ENCODE assay signal across 8 mouse cellular contexts in genomic region chr2:75702588-75702976, GRCm38 (mm10). TPM values are rescaled to one million over a fixed set of nuclear protein-coding genes. Genes with fewer than 3 reads are reported as not detected.
DNase-seq lines count a peak whose midpoint lies in the region; ATAC-seq lines count a peak whose summit lies in the region.

No protein-coding gene starts in this region.

- H3K9me3 ChIP-seq in neural tube, embryonic 11.5 days (ENCODE audit: control insufficient read depth, low read length), result no peaks in the 10 kb centered on the region
- H3K9me3 ChIP-seq in forebrain, embryonic 11.5 days (ENCODE audit: control insufficient read depth, low read length), result no peaks in the 10 kb centered on the region
- no peaks in the 10 kb centered on the region for H3K9me3 ChIP-seq in limb, embryonic 12.5 days
- no peaks in the 10 kb centered on the region for H3K9me3 ChIP-seq in stomach, embryonic 16.5 days (replicated peaks; ENCODE audit: control insufficient read depth, low read length)

- no peak for DNase-seq in neural tube, embryonic 11.5 days (ENCODE audit: low spot score)
- DNase-seq in neural tube, embryonic 10.5 days (ENCODE audit: extremely low spot score, low spot score), result no peak
- DNase-seq in forebrain, embryonic 11.5 days (ENCODE audit: low spot score), result no peak
- DNase-seq in thymus, postnatal 4 days, result no peak
- no peak for DNase-seq in right cerebral cortex, postnatal 14 days

- peaks cover 14% of the 10 kb centered on the region; the same call in 1 of the 2 replicates for H3K4me1 ChIP-seq in neural tube, embryonic 11.5 days (ENCODE audit: control insufficient read depth, insufficient read depth, low read length)
- H3K4me1 ChIP-seq in forebrain, embryonic 11.5 days (replicated peaks; ENCODE audit: control insufficient read depth, insufficient read depth, low read length), result peaks cover 3% of the 10 kb centered on the region; the same call in 1 of the 2 replicates
- H3K4me1 ChIP-seq in limb, embryonic 12.5 days (replicated peaks), result peaks cover 46% of the 10 kb centered on the region
- H3K4me1 ChIP-seq in stomach, embryonic 16.5 days (ENCODE audit: control insufficient read depth, insufficient read depth, low read length), result peaks cover 44% of the 10 kb centered on the region

- H3K4me2 ChIP-seq in neural tube, embryonic 11.5 days (ENCODE audit: low read depth), result peak overlapping the region; percentile 75
- peak overlapping the region; percentile 82 for H3K4me2 ChIP-seq in forebrain, embryonic 11.5 days (ENCODE audit: low read depth, low read length, severe bottlenecking)
- peak overlapping the region; percentile 76 for H3K4me2 ChIP-seq in limb, embryonic 12.5 days
- peak overlapping the region; percentile 86 for H3K4me2 ChIP-seq in stomach, embryonic 16.5 days (ENCODE audit: low read depth, low read length)

- peak overlapping the region; percentile 63 for H3K4me3 ChIP-seq in neural tube, embryonic 11.5 days (ENCODE audit: low read depth, low read length)
- H3K4me3 ChIP-seq in forebrain, embryonic 11.5 days (ENCODE audit: low read depth, low read length), result peak overlapping the region; percentile 62
- H3K4me3 ChIP-seq in limb, embryonic 12.5 days (replicated peaks), result peak overlapping the region; percentile 84
- peak overlapping the region; percentile 95 for H3K4me3 ChIP-seq in stomach, embryonic 16.5 days (replicated peaks; ENCODE audit: low read length)

- no peaks in the 10 kb centered on the region for H3K36me3 ChIP-seq in neural tube, embryonic 11.5 days (ENCODE audit: control insufficient read depth, insufficient read depth, low read length)
- H3K36me3 ChIP-seq in forebrain, embryonic 11.5 days (ENCODE audit: control insufficient read depth, insufficient read depth, low read length), result no peaks in the 10 kb centered on the region
- no peaks in the 10 kb centered on the region for H3K36me3 ChIP-seq in limb, embryonic 12.5 days
- H3K36me3 ChIP-seq in stomach, embryonic 16.5 days (ENCODE audit: control insufficient read depth, insufficient read depth, low read length), result no peaks in the 10 kb centered on the region

- H3K27ac ChIP-seq in neural tube, embryonic 11.5 days (ENCODE audit: low read depth, low read length), result no peak overlapping the region
- H3K27ac ChIP-seq in forebrain, embryonic 11.5 days (ENCODE audit: low read depth, low read length), result no peak overlapping the region
- peak overlapping the region; percentile 98 for H3K27ac ChIP-seq in limb, embryonic 12.5 days
- H3K27ac ChIP-seq in stomach, embryonic 16.5 days (ENCODE audit: low read length), result peak overlapping the region; percentile 99

- H3K9ac ChIP-seq in neural tube, embryonic 11.5 days (ENCODE audit: low read length), result no peak overlapping the region
- no peak overlapping the region; the same call in 1 of the 2 replicates for H3K9ac ChIP-seq in forebrain, embryonic 11.5 days (ENCODE audit: low read length)
- peak overlapping the region; percentile 84; the same call in 1 of the 2 replicates for H3K9ac ChIP-seq in limb, embryonic 12.5 days (replicated peaks)
- H3K9ac ChIP-seq in stomach, embryonic 16.5 days (ENCODE audit: low read length), result peak overlapping the region; percentile 99

- no peaks in the 10 kb centered on the region for H3K27me3 ChIP-seq in neural tube, embryonic 11.5 days (ENCODE audit: control insufficient read depth, insufficient read depth, low read length)
- H3K27me3 ChIP-seq in forebrain, embryonic 11.5 days (ENCODE audit: control insufficient read depth, insufficient read depth, low read length), result no peaks in the 10 kb centered on the region
- H3K27me3 ChIP-seq in limb, embryonic 12.5 days, result no peaks in the 10 kb centered on the region
- H3K27me3 ChIP-seq in stomach, embryonic 16.5 days (ENCODE audit: control insufficient read depth, insufficient read depth, low read length), result no peaks in the 10 kb centered on the region

- ATAC-seq in neural tube, embryonic 11.5 days (ENCODE audit: insufficient read depth, low FRiP score, low TSS enrichment), result no peak
- ATAC-seq in forebrain, embryonic 11.5 days (replicated peaks; ENCODE audit: low FRiP score), result no peak
- ATAC-seq in limb, embryonic 12.5 days (ENCODE audit: insufficient number of reproducible peaks, insufficient read depth, low FRiP score, low TSS enrichment, low read depth), result no peak
- no peak for ATAC-seq in stomach, embryonic 16.5 days (ENCODE audit: insufficient read depth, low FRiP score)
- no peak for ATAC-seq in granulocyte monocyte progenitor cell, adult 5-6 weeks (replicated peaks; ENCODE audit: poor library complexity, severe bottlenecking)

- 47% methylated on average over 5 of the region's 5 CpGs for WGBS in neural tube, embryonic 11.5 days
- 53% methylated on average over 5 of the region's 5 CpGs for WGBS in forebrain, embryonic 11.5 days
- WGBS in limb, embryonic 12.5 days, result 21% methylated on average over 5 of the region's 5 CpGs
- 9% methylated on average over 5 of the region's 5 CpGs for WGBS in stomach, embryonic 16.5 days

RNA-seq across cellular contexts. Expression of gene Nfe2l2, which starts 1.9 kb away (rescaled TPM):
- polyA plus RNA-seq in neural tube, embryonic 11.5 days (2014; fragmentation: Nextera tagmentation; extraction: Ambion mirVana), result 26.5 and 31.4 TPM in 2 replicates
- polyA plus RNA-seq in forebrain, embryonic 11.5 days (2014; fragmentation: Nextera tagmentation; extraction: Ambion mirVana), result 26.8 and 27.0 TPM in 2 replicates
- polyA plus RNA-seq in limb, embryonic 12.5 days (2016; fragmentation: Nextera tagmentation; extraction: Ambion mirVana), result 31.3 and 31.8 TPM in 2 replicates
- 128 and 142 TPM in 2 replicates for polyA plus RNA-seq in stomach, embryonic 16.5 days (2015; fragmentation: Nextera tagmentation; extraction: Ambion mirVana)
- total RNA-seq in granulocyte monocyte progenitor cell, adult 5-6 weeks (2014; fragmentation: Nextera tagmentation), result 80.1 and 90.3 TPM in 2 replicates
- 55.3 and 68.7 TPM in 2 replicates for total RNA-seq in granulocyte monocyte progenitor cell, adult 5-6 weeks (2017)

RNA-seq across cellular contexts. Expression of gene Hnrnpa3, which starts 43.5 kb away (rescaled TPM):
- polyA plus RNA-seq in neural tube, embryonic 11.5 days (2014; fragmentation: Nextera tagmentation; extraction: Ambion mirVana), result 292 and 301 TPM in 2 replicates
- polyA plus RNA-seq in forebrain, embryonic 11.5 days (2014; fragmentation: Nextera tagmentation; extraction: Ambion mirVana), result 318 and 325 TPM in 2 replicates
- 393 and 427 TPM in 2 replicates for polyA plus RNA-seq in limb, embryonic 12.5 days (2016; fragmentation: Nextera tagmentation; extraction: Ambion mirVana)
- polyA plus RNA-seq in stomach, embryonic 16.5 days (2015; fragmentation: Nextera tagmentation; extraction: Ambion mirVana), result 194 and 260 TPM in 2 replicates
- total RNA-seq in granulocyte monocyte progenitor cell, adult 5-6 weeks (2014; fragmentation: Nextera tagmentation), result 734 and 909 TPM in 2 replicates
- total RNA-seq in granulocyte monocyte progenitor cell, adult 5-6 weeks (2017), result 363 and 370 TPM in 2 replicates

Comparison
In these comparisons a context has a peak if more than half of its experiments do, and no peak if none do; other contexts are left out.
1. H3K27ac ChIP-seq: peak in limb, embryonic 12.5 days (single experiment) and stomach, embryonic 16.5 days (single experiment); none in neural tube, embryonic 11.5 days (single experiment) and forebrain, embryonic 11.5 days (single experiment).
2. H3K9ac ChIP-seq: peak in limb, embryonic 12.5 days (single experiment) and stomach, embryonic 16.5 days (single experiment); none in neural tube, embryonic 11.5 days (single experiment) and forebrain, embryonic 11.5 days (single experiment).
3. Peak in every context shown above with its lines, with median percentiles within 50 percentile points of each other: H3K4me2 ChIP-seq and H3K4me3 ChIP-seq.